Mouse (Mus musculus) bone marrow, adult 2 months (tissue): ENCODE results near the gene Znhit6.

Experiments used
- CTCF ChIP-seq: fragments of 200-500 bp; IDR thresholded peaks from 2 replicates; pipeline ENCODE4 v1.5.1; 2011; ENCODE audit warnings: low read length, control low read depth; ENCODE audit not compliant: control insufficient read depth, insufficient read depth
- POLR2A ChIP-seq: fragments of 200-500 bp; IDR thresholded peaks from 2 replicates; pipeline ENCODE4 v1.6.1; 2011; ENCODE audit warnings: low read depth, mild to moderate bottlenecking, control low read depth, low read length, borderline replicate concordance; ENCODE audit not compliant: control insufficient read depth

- TF ChIP-seq POLR2A (no peak), CTCF (no peak)
Observed at GRCm38 (mm10) chr3:145645463-145645862, 69.5 kb downstream of the Znhit6 start.
